Mouse (Mus musculus) layer of hippocampus, adult 6 months (tissue): ENCODE data around the gene Tmem209. TPM values are rescaled to one million over a fixed set of nuclear protein-coding genes. Genes with fewer than 3 reads are reported as not detected.

Experiments used
- long read RNA-seq, 2 experiments: library from polyadenylated mRNA; unstranded; transcript quantifications; one replicate each; pipeline ENCODE4 v2.0.0; 2019 to 2020
- polyA plus RNA-seq: library from polyadenylated mRNA; unstranded; fragments of <200 nt; fragmentation: Nextera tagmentation; gene quantifications from 2 replicates; pipeline ENCODE4 v1.2.3, GENCODE M21; 2021

Tmem209 gene
- polyA plus RNA-seq = 39.8 and 44.5 TPM in 2 replicates
- long read RNA-seq, experiment 1, partial matches to known transcripts = 2 of 9 reads
- long read RNA-seq, experiment 1, other reads (novel, unspliced or antisense) = 4 of 9 reads
- long read RNA-seq, experiment 2, transcript Tmem209-204 (15 exons, 3,485 nt) = major isoform, 45 of 69 reads
- long read RNA-seq, experiment 2, partial matches to known transcripts = 2 of 69 reads
- long read RNA-seq, experiment 2, other reads (novel, unspliced or antisense) = 21 of 69 reads

DNA sequence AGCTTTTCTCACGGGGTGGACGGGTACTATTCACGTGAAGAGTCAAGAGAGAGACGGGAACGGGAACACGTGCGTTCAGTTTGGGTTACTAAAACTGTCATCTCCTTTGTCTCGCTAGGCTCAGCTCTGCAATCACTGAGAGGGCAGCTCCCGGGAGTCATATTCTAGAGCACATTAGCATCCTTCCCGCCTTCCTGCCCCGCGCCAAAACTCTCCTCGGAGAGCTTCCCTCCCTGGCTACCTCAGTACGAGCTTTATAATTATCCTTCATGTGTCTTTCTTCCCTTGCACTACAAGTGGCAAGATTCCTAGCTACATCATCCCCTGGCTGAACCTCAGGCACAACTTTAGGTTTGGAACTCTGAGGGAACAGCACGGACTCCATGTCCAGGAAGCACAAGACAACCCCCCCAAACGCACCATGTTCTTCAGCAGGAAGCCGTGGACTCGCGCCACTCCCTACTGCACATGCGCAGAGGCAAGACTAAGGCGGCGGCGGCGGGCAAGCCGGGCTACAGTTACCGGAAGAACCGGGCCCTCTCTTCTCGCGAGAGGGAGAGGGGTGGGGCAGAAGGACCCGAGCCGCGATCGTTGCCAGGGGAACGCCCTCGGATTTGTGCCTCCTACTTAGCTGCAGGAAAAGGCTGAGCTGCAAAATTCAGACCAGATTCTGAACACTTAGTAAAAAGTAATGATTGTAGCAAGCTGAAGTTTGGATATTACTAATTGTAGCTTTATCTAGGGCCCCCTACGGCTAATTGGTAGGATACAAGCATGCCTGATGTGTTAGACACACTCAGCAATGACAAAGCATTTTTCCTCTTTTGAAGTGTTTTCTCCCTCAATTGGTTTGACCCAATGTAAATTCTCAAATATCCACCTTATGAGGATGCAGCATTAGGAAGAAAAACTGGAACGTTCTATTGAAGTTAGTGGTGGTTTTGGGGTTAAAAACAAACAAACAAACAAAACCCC is at the start of gene Tmem209, which contains the start of gene Ssmem1:
Tmem209 (minus strand) TSS at position 519 of the 975 bp plus-strand sequence.
Ssmem1 (plus strand) TSS at position 585 of the 975 bp plus-strand sequence.

DNA sequence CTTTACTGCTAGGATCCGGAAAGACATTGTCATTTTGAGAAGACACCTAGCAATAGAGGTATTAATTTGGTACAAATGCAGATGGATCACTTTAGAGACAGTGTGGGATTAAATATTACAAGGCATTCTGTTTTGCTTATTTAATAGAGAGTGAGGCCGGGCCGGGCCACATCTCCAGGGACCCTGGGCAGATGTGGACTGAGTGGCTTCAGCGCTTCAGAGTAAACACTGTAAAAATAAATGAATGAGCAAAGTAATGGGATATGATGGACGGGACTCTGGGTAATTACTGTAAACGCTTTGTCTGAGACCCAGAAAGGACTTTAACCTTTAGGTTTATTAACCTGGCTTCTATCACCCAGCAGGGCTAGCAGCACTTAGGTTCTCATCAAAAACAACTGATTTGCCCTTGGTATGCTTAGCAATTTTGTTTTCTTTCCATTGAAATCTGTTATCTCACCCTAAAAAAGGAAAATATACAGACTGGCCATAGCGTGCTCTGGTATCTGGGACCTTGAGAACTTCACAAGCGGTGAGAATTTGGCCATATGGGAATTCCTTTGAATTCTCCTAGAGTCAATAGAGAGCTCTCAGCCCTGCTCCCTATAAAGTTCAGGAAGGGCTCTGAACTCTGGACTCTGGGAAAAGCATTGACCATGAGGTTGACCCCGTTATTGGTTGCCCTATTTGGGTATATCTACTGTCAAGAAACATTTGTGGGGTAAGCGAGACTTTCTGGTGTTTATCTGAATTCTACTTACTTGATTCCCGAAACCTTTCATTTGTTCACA is 31.6 kb upstream of the Tmem209 start, which contains the start of gene Cpa2:
Cpa2 (plus strand) TSS at position 574 of the 791 bp plus-strand sequence.

Other genes with a start within 250 kb of the Tmem209 start
- gene Ube2h, start 205.2 kb downstream of the Tmem209 start, polyA plus RNA-seq = 33.2 and 45.1 TPM in 2 replicates
- gene Zc3hc1, start 118.8 kb downstream of the Tmem209 start, polyA plus RNA-seq = 36.8 and 38.8 TPM in 2 replicates
- gene Klhdc10, start 107.9 kb downstream of the Tmem209 start, polyA plus RNA-seq = 4.5 and 5.0 TPM in 2 replicates
- 0.16 TPM in 1 of 2 replicates, not detected in the other for gene Ssmem1, start 66 bp upstream of the Tmem209 start, polyA plus RNA-seq
- 3.0 and 5.8 TPM in 2 replicates for gene Cpa2, start 31.8 kb upstream of the Tmem209 start, polyA plus RNA-seq
- gene Cpa4, start 58.6 kb upstream of the Tmem209 start, polyA plus RNA-seq = 0.05 and 0.20 TPM in 2 replicates
- gene Cpa5, start 101.2 kb upstream of the Tmem209 start, polyA plus RNA-seq = not detected in 2 replicates
- gene Cpa1, start 129.4 kb upstream of the Tmem209 start, polyA plus RNA-seq = not detected in 2 replicates
- gene Cep41, start 184.0 kb upstream of the Tmem209 start, polyA plus RNA-seq = 5.4 and 6.1 TPM in 2 replicates
- gene Mest, start 213.8 kb upstream of the Tmem209 start, polyA plus RNA-seq = 49.3 and 57.1 TPM in 2 replicates